Mouse (Mus musculus) B cell, adult 2 months (primary cell): ENCODE data around the gene B430306N03Rik.

Experiments
- DNase-seq, 2 experiments: peaks; one replicate each; pipeline ENCODE4 v3.0.0; 2022

B430306N03Rik gene

GRCm38 (mm10) chr17:48363421-48363965 is 47.6 kb downstream of the B430306N03Rik start:
- no peak for DNase-seq

DNA sequence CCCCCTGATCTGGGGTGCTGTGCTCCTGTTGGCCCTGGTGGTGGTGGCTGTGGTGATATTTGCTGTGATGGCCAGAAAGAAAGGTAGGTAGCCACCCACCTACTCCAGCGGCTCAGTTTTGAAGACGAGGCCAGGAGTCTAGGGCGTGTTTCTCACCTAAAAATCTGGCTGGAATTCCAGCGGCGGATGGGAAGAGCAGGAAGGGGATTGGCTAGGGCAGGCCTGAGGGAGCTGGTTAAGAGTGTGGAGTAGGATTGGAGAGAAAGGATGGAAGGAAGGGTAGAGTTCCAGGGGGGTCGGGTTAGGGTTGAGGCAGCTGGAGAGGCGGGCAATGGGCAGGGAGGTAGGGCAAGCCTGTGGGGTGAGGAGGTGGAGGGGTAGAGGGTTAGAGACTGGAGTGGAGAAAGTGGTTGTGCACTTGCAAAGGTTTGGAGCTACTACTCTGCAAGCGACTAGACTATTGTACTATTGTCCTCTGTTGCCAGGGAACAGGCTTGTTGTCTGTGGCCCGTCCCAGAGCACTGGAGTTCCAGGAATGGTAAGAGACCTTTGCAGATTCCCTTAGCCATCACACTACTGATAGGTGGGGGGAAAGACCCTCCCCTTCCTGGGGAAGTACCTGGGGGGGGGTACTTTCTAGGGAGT is 49.7 kb downstream of the B430306N03Rik start:
- DNase-seq: no peak

- no peak for DNase-seq
Measured at GRCm38 (mm10) chr17:48366806-48367205, 50.9 kb downstream of the B430306N03Rik start.

DNA sequence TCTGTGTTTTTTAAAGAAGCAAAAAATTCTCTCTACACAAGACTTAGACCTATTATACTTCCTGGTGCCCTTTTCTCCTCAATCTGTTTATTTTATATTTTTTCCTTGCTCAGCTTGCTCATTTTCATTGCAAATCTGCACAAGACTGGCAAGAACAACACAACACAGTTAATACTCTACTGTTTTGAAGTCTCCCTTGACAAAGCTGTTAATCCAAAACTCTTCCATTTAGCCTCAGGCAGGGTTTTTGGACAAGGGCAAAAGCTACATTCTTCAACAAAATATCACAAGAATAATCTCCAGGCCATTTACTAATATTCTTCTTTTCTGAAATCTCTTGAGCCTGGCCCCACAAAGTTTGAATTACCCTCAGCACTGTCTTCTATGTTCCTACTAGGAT is 55.7 kb downstream of the B430306N03Rik start:
- no peak for DNase-seq

DNA sequence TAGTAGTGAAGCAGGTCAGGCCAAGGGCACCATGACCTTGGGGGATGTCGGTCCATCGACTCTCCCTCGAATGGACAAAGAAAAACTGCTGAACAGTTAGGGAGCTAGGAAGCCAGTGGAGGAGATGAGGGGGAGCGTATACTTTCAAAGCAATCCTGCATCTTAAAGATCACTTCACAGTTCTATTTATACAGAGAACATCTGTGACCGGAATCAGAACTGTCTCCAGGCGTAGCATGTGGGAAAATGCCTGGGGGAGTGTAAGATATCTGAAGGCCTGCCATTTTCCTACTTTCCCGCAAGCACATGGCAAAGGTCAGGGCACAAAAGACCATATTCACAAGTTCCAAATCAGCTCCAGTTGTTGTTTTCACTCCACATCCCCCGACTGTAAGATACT is 57.0 kb downstream of the B430306N03Rik start:
- no peak for DNase-seq

- DNase-seq: no peak
Measured at GRCm38 (mm10) chr17:48376102-48376501, 60.2 kb downstream of the B430306N03Rik start.
